Mouse (Mus musculus) neutrophil, adult 5-6 weeks (primary cell): Measurements from ENCODE around the gene Grk6. TPM values are rescaled to one million over a fixed set of nuclear protein-coding genes. Genes with fewer than 3 reads are reported as not detected.
"Not testable (repeated sequence)": the region's sequence is repeated elsewhere in the genome, so short reads cannot be mapped to it uniquely, and the experiment has no call there.

Source experiments
- ATAC-seq: fragments of 151-379, 151-347 bp; 2 replicates; pipeline ENCODE4 v1.8.0; 2017; ENCODE audit warnings: mild to moderate bottlenecking, moderate TSS enrichment; ENCODE audit not compliant: insufficient number of reproducible peaks, poor library complexity, low FRiP score, severe bottlenecking; ENCODE audit errors: extremely low read depth
- total RNA-seq: library from RNA; stranded (forward); fragments of 200-1000 nt; gene quantifications from 2 replicates; pipeline ENCODE4 v1.2.3, GENCODE M21; 2017

The Grk6 gene
- total RNA-seq, 1 experiment from 2014 or later, result 371 TPM

- no peak for ATAC-seq
Measured at GRCm38 (mm10) chr13:55420018-55420932, 24.6 kb upstream of the Grk6 start.

DNA sequence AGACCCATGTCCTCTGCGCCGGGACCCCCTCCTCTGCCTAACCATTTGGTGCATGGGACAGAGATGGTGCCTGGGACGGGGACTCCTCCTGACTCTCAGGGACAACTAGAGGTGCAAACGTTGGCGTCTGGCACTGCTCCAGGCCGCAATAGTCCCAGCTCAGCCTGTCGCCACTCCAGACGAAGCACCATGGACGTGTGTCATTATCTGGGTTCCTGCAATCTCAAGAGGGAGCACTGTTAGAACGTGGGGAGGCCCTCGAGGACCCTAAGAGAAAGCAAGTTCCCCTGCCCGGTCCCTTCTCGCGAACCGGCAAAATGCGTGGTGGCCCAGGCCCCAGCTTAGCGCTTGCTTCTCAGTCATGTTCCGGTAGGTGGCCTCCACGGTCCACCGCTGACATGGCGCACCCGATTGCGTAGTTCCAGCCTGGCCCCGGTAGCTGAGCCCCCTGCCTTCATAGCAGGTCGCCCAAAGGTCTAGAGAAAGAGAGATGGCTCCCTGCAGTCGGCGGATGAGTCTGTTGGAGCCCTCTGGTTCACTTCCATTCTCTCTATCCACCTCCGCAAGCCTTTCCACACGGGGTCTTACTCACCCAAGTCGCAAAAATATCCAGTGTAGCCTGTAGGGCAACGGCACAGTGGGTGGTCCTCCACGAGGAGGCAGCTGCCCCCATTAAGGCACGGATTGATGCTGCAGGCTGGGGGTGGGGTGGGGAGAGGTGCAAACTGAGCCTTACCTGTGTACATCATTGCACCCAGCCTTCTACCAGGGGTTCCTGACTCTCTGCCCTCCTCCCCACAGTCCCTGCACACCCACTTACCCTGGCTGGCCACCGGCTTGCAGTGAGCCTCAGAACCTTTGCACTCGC, 23.7 kb upstream of the Grk6 start:
- peak; percentile 82 for ATAC-seq

GRCm38 (mm10) chr13:55426613-55427012, 18.3 kb upstream of the Grk6 start, which contains the start of gene F12:
TSS of gene F12 (minus strand) at chr13:55426793.
- no peak for ATAC-seq

GRCm38 (mm10) chr13:55429226-55429888, 15.5 kb upstream of the Grk6 start:
- peak; percentile 87 for ATAC-seq

DNA sequence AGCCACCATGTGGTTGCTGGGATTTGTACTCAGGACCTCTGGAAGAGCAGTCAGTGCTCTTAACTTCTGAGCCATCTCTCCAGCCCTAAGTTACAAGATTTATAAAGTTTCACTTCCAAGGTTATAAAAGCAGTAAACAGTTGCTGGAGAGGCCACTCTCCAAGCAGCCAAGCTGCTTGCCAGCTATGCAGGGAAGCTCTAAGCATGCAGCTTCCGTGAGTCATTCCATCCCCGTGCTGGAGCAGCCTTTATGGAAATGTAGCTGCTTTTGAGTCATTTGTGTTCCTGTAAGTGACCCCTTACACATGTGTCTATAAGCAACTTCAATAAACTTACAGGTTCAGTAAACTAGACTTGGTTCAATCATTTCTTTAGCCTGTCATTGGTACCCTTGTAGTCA, 14.3 kb upstream of the Grk6 start:
- no peak for ATAC-seq

- ATAC-seq, result peak; percentile 70
Measured at GRCm38 (mm10) chr13:55431889-55432685, 12.8 kb upstream of the Grk6 start.

GRCm38 (mm10) chr13:55437111-55437629, 7.7 kb upstream of the Grk6 start:
- ATAC-seq, result not testable (repeated sequence)

DNA sequence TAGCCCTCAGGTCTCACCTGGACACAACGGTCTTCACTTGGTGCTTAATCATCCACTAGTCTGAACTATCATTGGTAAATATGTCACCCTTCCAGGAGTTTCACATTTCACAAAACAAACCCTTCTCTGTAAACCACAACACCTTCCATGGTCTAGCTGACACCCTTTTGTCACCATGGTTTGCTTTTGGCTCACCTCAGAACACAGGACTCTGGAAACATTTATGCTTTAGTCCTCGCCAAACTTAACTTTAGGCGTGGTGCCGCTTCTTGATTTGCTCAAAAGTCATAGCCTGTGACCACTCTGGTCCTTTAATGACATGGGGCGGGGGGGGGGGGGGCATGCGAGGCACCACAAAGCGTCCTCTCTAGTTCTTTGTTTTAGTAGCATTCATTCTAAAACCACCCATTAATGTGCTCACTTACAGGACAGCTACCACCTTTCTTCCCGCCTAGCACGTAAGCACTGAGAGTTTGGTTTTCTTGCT, 1.0 kb upstream of the Grk6 start:
- 0 out of 2 replicates have a peak, but pooled peaks have one; percentile 2 for ATAC-seq

GRCm38 (mm10) chr13:55444286-55444936, 461 bp upstream of the Grk6 start:
- peak; percentile 24 for ATAC-seq

DNA sequence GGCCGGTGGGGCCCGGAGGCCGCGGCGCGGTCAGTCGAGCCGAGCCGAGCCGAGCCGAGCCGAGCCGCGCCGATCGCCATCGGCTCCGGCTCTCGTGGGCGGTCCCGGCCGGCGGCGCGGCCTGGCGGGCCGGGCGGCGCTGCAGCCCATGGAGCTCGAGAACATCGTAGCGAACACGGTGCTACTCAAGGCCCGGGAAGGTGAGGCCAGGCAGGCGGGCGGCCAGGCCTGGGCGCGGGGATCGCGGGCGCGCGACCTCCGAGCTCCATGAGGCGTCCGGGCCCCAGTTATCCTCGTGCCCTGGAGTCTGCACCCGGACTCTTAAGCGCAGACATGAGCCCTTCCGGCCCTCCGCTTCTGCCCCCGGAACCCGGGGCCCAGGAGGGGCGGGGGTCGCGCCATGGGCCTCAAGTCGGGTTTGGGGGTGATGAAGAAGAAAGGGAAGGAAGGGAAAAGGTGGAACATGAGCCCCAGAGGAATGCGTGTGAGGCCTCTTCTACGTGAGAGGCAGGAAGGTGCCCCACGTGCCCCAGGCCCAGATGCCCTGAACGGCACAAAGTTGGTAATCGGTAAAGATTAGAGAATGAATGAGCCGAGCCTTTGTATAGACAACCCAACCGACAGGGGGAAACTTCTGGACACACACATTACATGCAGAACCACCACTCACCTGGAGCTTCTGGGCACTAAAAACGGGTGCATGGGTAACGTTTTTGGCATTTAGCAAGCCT, 654 bp downstream of the Grk6 start:
- ATAC-seq, result no peak

DNA sequence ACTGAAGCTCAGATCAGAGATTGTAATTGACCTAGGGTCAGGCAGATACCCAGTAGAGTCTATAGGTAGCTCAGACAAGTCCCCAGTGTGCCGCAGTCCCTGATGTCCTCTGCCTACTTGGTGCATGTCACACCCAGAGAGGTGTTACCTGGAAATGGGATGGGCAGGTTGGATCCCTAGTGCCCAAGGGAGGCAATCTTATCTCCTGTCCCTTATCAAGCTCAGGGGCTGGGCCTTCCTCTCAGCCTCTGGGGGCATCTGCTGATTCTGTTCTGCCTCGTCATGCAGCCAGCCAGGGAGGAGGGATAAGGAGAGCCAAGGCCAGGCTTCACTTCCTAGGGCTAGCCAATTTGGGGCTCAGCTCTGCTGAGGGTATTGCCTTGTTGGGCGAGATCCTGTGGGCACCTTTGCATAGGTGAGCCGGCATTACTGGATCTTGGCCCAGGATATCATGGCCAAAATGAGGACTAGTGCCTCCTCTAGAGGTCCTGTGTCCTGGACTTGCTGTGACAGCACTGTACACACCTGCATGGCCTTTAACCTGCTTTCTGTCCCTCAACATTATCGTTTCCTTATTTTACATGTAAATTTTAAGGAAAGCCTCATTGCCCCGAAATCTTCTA, 1.7 kb downstream of the Grk6 start:
- no peak for ATAC-seq

DNA sequence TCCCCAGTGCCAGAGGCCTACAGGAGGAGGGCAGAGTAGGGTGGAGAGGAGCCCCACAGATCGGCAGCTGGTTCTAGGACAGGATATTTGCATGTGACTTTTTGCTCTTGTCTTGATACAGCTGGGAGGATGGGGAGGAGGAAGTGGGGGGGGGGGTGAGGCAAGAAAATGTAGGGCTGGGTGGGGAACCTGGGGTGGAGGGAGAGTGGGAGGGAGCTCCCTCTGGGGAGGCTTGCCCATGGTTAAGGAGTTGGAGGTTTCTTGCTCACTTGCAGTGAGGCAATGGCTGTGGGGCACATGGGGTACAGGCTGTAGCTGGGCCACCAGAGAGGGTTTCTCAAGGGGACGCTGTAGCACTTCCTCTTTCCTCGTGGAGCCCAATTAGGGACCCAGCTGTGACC, 2.7 kb downstream of the Grk6 start:
- peak; percentile 49 for ATAC-seq

DNA sequence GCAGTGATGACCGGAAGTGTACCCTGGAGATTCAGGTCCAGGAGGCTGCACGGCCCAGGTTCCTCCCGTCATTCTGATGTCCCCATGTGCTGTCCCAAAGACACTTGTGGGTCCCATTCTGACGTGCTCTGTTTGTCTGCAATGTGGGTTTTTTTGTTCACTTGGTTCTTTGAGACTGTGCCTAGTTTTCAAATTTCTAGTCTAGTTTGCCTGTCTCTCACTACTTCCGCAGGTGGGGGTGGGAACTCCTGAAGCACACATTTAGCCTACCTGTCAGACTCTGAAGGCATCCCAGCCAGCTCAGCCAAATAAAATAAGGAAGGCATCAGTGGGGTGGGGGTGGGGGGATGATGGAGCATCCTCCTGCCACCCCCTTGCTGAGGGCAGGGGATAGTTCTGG, 3.3 kb downstream of the Grk6 start:
- ATAC-seq, result no peak

GRCm38 (mm10) chr13:55449205-55449604, 4.3 kb downstream of the Grk6 start:
- no peak for ATAC-seq

GRCm38 (mm10) chr13:55449679-55450441, 5.0 kb downstream of the Grk6 start:
- peak; percentile 17; the same call in 1 of the 2 replicates for ATAC-seq

GRCm38 (mm10) chr13:55450511-55450980, 5.7 kb downstream of the Grk6 start:
- no peak for ATAC-seq
